Comparison of ENCODE assay signal across 1 mouse cellular context in genomic region chr11:69760160-69760900, GRCm38 (mm10).
TF ChIP-seq lines count a peak whose summit lies in the region.

No protein-coding gene starts in this region.

TF ChIP-seq in MEL, 35 proteins besides CTCF, POLR2A, EP300 and RAD21 (continued from another document):
- TF ChIP-seq HCFC1 (IDR thresholded peaks at IDR 0.05; ENCODE audit: low read depth, low read length) (no peak), ZMIZ1 (IDR thresholded peaks at IDR 0.05; ENCODE audit: low read depth, low read length) (no peak), UBTF (IDR thresholded peaks at IDR 0.05; ENCODE audit: borderline replicate concordance, insufficient read depth, low read depth, low read length) (no peak), USF2 (IDR thresholded peaks at IDR 0.05; ENCODE audit: borderline replicate concordance in 1 of 2, insufficient read depth in 1 of 2, low read depth in 1 of 2, low read length in 2 of 2) (no peak), ZKSCAN1 (IDR thresholded peaks at IDR 0.05; ENCODE audit: low read depth, low read length) (no peak), SIN3A (IDR thresholded peaks at IDR 0.05; ENCODE audit: low read length) (no peak), NELFE (IDR thresholded peaks at IDR 0.05; ENCODE audit: low read depth, low read length) (no peak), TAL1 (IDR thresholded peaks at IDR 0.05; ENCODE audit: low read length) (no peak), MEF2A (IDR thresholded peaks at IDR 0.05; ENCODE audit: extremely low read depth, insufficient replicate concordance, low read depth, low read length, poor library complexity, severe bottlenecking) (no peak)
